Mouse (Mus musculus) cortical plate, adult 2 months (tissue): ENCODE measurements around the gene Topaz1.

Experiments
- CTCF ChIP-seq: fragments of 200-500 bp; IDR thresholded peaks from 2 replicates; pipeline ENCODE4 v1.5.1; 2011; ENCODE audit warnings: mild to moderate bottlenecking, control low read depth, low read length; ENCODE audit not compliant: insufficient read depth; ENCODE audit errors: extremely low read depth
- POLR2A ChIP-seq: fragments of 200-500 bp; IDR thresholded peaks from 2 replicates; pipeline ENCODE4 v1.6.1; 2011; ENCODE audit warnings: mild to moderate bottlenecking, low read length, control low read depth; ENCODE audit not compliant: insufficient read depth; ENCODE audit errors: extremely low read depth

DNA sequence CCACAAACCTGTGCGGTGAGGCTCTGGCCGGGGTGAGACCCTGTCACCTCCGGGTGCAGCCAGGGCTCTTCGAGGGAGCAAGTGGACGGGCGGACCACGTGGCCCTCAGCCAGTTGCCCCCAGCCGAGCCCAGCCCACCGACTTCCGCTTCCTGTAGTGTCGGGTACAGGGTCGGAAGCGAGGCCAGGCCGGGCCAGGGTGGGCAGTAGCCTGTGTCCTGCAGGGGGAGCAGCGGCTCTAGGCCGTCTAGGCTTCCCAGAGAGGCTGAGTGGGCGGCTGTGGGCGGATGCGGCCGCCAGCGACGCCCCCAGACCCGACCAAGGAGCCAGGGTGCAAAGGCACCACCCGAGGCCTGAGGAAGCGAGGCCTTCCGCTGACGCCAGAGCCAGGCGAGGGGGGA lies at the start of gene Topaz1:
- TF ChIP-seq CTCF, result no peak
- TF ChIP-seq POLR2A, result no peak
